Mouse (Mus musculus): ENCODE measurements around the gene Mcf2. TPM values are rescaled to one million over a fixed set of nuclear protein-coding genes. Genes with fewer than 3 reads are reported as not detected.

The Mcf2 gene
- total and polyA plus RNA-seq, 3 experiments, result not detected

DNA sequence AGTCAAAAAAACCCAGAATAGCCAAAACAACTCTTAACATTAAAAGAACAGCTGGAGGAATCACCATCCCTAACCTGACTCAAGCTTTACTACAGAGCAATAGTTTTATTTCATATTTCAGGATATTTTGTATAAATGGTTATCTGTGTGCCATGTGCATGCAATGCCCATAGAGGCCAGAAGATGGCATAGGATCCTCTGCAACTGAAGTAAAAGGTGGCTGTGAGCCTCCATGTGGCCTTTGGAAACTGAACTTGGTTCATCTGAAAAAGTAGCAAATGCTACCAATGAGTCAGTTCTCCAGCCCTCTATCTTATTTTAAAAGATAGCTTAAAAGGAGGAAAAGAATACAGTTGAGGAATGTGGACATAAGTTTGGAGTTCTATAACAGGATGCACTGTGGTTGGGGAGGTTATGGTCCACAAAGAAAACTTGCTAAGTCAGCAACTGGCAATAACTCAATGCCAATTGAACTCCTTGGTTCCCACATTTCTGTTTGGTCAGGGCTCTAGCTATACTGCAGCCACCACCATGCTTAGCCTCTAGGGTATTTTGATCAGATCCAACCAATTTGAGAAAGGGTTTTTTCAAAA lies 165.7 kb downstream of the Mcf2 start (continued):
- no peak for TF ChIP-seq RCOR1 (conservative IDR thresholded peaks at IDR 0.05; ENCODE audit: low read depth, low read length)
- no peak for TF ChIP-seq JUN (IDR thresholded peaks at IDR 0.05; ENCODE audit: insufficient read depth, low read depth, low read length)
- TF ChIP-seq PAX5 (IDR thresholded peaks at IDR 0.05; ENCODE audit: low read length), result no peak
- TF ChIP-seq BHLHE40 (IDR thresholded peaks at IDR 0.05; ENCODE audit: low read depth, low read length), result no peak
- TF ChIP-seq HCFC1 (IDR thresholded peaks at IDR 0.05; ENCODE audit: low read depth, low read length), result no peak
- TF ChIP-seq CHD2 (IDR thresholded peaks at IDR 0.05; ENCODE audit: low read length), result no peak
- no peak for TF ChIP-seq MEF2A (IDR thresholded peaks at IDR 0.05; ENCODE audit: borderline replicate concordance, low read depth, low read length)
- no peak for TF ChIP-seq UBTF (IDR thresholded peaks at IDR 0.05; ENCODE audit: low read depth, low read length)
- no peak for TF ChIP-seq EP300 (IDR thresholded peaks at IDR 0.05; ENCODE audit: low read length)
- TF ChIP-seq TBP (conservative IDR thresholded peaks at IDR 0.05; ENCODE audit: low read depth, low read length), result no peak

Other genes with a start within 250 kb of the Mcf2 start
- gene F9, start 179.6 kb downstream of the Mcf2 start, total RNA-seq (2012; rRNA removed), result 0.42 and 0.55 TPM in 2 replicates
- gene F9, start 179.6 kb downstream of the Mcf2 start, total RNA-seq (2014; rRNA removed), result 2.0 and 2.6 TPM in 2 replicates
- 1.9 and 2.8 TPM in 2 replicates for gene F9, start 179.6 kb downstream of the Mcf2 start, polyA plus RNA-seq (2012; ENCODE audit: insufficient read length, low read depth)